ENCODE assay signal across 8 mouse cellular contexts in genomic region chr8:71570291-71570954, GRCm38 (mm10). TPM values are rescaled to one million over a fixed set of nuclear protein-coding genes. Genes with fewer than 3 reads are reported as not detected.
DNase-seq lines count a peak whose midpoint lies in the region; ATAC-seq and TF ChIP-seq lines count a peak whose summit lies in the region.

No protein-coding gene starts in this region.

- H3K27me3 ChIP-seq in forebrain, embryonic 12.5 days: peaks cover 31% of the 10 kb centered on the region
- H3K27me3 ChIP-seq in heart, postnatal 0 days (ENCODE audit: control insufficient read depth, insufficient read depth, low read length): no peaks in the 10 kb centered on the region
- peaks cover 9% of the 10 kb centered on the region for H3K27me3 ChIP-seq in liver, embryonic 14.5 days (ENCODE audit: control insufficient read depth, insufficient read depth, low read length)
- peaks cover 9% of the 10 kb centered on the region for H3K27me3 ChIP-seq in neural tube, embryonic 11.5 days (ENCODE audit: control insufficient read depth, insufficient read depth, low read length)
- peaks cover 3% of the 10 kb centered on the region; the same call in 1 of the 2 replicates for H3K27me3 ChIP-seq in stomach, embryonic 16.5 days (ENCODE audit: control insufficient read depth, insufficient read depth, low read length)

- H3K27ac ChIP-seq in brown adipose tissue, adult 24 weeks (replicated peaks; ENCODE audit: low read depth, low read length): no peak overlapping the region
- peak overlapping the region; percentile 75 for H3K27ac ChIP-seq in forebrain, embryonic 12.5 days
- no peak overlapping the region for H3K27ac ChIP-seq in heart, postnatal 0 days (ENCODE audit: low read depth)
- H3K27ac ChIP-seq in liver, embryonic 14.5 days: no peak overlapping the region
- 0 out of 2 replicates have a peak overlapping the region, but pooled peaks have one; percentile 14 for H3K27ac ChIP-seq in neural tube, embryonic 11.5 days (ENCODE audit: low read depth, low read length)
- peak overlapping the region; percentile 93 for H3K27ac ChIP-seq in stomach, embryonic 16.5 days (ENCODE audit: low read length)

- no peaks in the 10 kb centered on the region for H3K36me3 ChIP-seq in forebrain, embryonic 12.5 days (replicated peaks)
- H3K36me3 ChIP-seq in heart, postnatal 0 days (replicated peaks; ENCODE audit: control insufficient read depth, insufficient read depth, low read length): no peaks in the 10 kb centered on the region
- no peaks in the 10 kb centered on the region for H3K36me3 ChIP-seq in liver, embryonic 14.5 days (replicated peaks; ENCODE audit: control insufficient read depth, insufficient read depth, low read depth)
- H3K36me3 ChIP-seq in neural tube, embryonic 11.5 days (ENCODE audit: control insufficient read depth, insufficient read depth, low read length): no peaks in the 10 kb centered on the region
- H3K36me3 ChIP-seq in stomach, embryonic 16.5 days (ENCODE audit: control insufficient read depth, insufficient read depth, low read length): no peaks in the 10 kb centered on the region

- H3K4me2 ChIP-seq in forebrain, embryonic 12.5 days: peak overlapping the region; percentile 88
- peak overlapping the region; percentile 66 for H3K4me2 ChIP-seq in heart, postnatal 0 days (ENCODE audit: low read depth, low read length)
- H3K4me2 ChIP-seq in liver, embryonic 14.5 days (ENCODE audit: low read depth): peak overlapping the region; percentile 73
- H3K4me2 ChIP-seq in neural tube, embryonic 11.5 days (ENCODE audit: low read depth): peak overlapping the region; percentile 87
- peak overlapping the region; percentile 85 for H3K4me2 ChIP-seq in stomach, embryonic 16.5 days (ENCODE audit: low read depth, low read length)

- H3K9ac ChIP-seq in forebrain, embryonic 12.5 days: peak overlapping the region; percentile 67
- 0 out of 2 replicates have a peak overlapping the region, but pooled peaks have one; percentile 23 for H3K9ac ChIP-seq in heart, postnatal 0 days (replicated peaks; ENCODE audit: low read depth, low read length)
- no peak overlapping the region for H3K9ac ChIP-seq in liver, embryonic 14.5 days (replicated peaks)
- H3K9ac ChIP-seq in neural tube, embryonic 11.5 days (ENCODE audit: low read length): peak overlapping the region; percentile 51
- H3K9ac ChIP-seq in stomach, embryonic 16.5 days (ENCODE audit: low read length): peak overlapping the region; percentile 79

- H3K9me3 ChIP-seq in forebrain, embryonic 12.5 days: no peaks in the 10 kb centered on the region
- H3K9me3 ChIP-seq in heart, postnatal 0 days (replicated peaks; ENCODE audit: control insufficient read depth, low read length): no peaks in the 10 kb centered on the region
- no peaks in the 10 kb centered on the region for H3K9me3 ChIP-seq in liver, embryonic 14.5 days (ENCODE audit: control insufficient read depth, low read length)
- H3K9me3 ChIP-seq in neural tube, embryonic 11.5 days (ENCODE audit: control insufficient read depth, low read length): no peaks in the 10 kb centered on the region
- no peaks in the 10 kb centered on the region for H3K9me3 ChIP-seq in stomach, embryonic 16.5 days (replicated peaks; ENCODE audit: control insufficient read depth, low read length)

- H3K4me1 ChIP-seq in brown adipose tissue, adult 24 weeks (ENCODE audit: control insufficient read depth, insufficient read depth, insufficient read length, low read length): peaks cover 12% of the 10 kb centered on the region
- peaks cover 39% of the 10 kb centered on the region for H3K4me1 ChIP-seq in forebrain, embryonic 12.5 days
- H3K4me1 ChIP-seq in heart, postnatal 0 days (ENCODE audit: control insufficient read depth, insufficient read depth): peaks cover 29% of the 10 kb centered on the region
- H3K4me1 ChIP-seq in liver, embryonic 14.5 days (replicated peaks; ENCODE audit: control insufficient read depth in 2 of 2, insufficient read depth in 2 of 2, low read length in 1 of 2): peaks cover 3 to 7% of the 10 kb centered on the region in 2 experiments
- peaks cover 9% of the 10 kb centered on the region; the same call in 1 of the 2 replicates for H3K4me1 ChIP-seq in neural tube, embryonic 11.5 days (ENCODE audit: control insufficient read depth, insufficient read depth, low read length)
- peaks cover 17% of the 10 kb centered on the region for H3K4me1 ChIP-seq in stomach, embryonic 16.5 days (ENCODE audit: control insufficient read depth, insufficient read depth, low read length)

- peak overlapping the region; percentile 75 for H3K4me3 ChIP-seq in brown adipose tissue, adult 24 weeks (ENCODE audit: insufficient read depth, low read depth, low read length)
- peak overlapping the region; percentile 47 for H3K4me3 ChIP-seq in forebrain, embryonic 12.5 days (replicated peaks)
- peak overlapping the region; percentile 67 for H3K4me3 ChIP-seq in heart, postnatal 0 days (ENCODE audit: low read depth, low read length)
- peak overlapping the region; percentile 40 to 64 for H3K4me3 ChIP-seq in liver, embryonic 14.5 days (ENCODE audit: insufficient read depth in 1 of 2, low read depth in 2 of 2, low read length in 2 of 2)
- peak overlapping the region; percentile 67 for H3K4me3 ChIP-seq in neural tube, embryonic 11.5 days (ENCODE audit: low read depth, low read length)
- peak overlapping the region; percentile 66 for H3K4me3 ChIP-seq in stomach, embryonic 16.5 days (replicated peaks; ENCODE audit: low read length)

- 1% methylated on average over 41 of the region's 41 CpGs for WGBS in forebrain, embryonic 12.5 days
- WGBS in heart, postnatal 0 days: 3% methylated on average over 41 of the region's 41 CpGs
- under 1% methylated on average over 41 of the region's 41 CpGs for WGBS in liver, embryonic 14.5 days (ENCODE audit: insufficient replicate concordance)
- under 1% methylated on average over 41 of the region's 41 CpGs for WGBS in neural tube, embryonic 11.5 days
- WGBS in stomach, embryonic 16.5 days: under 1% methylated on average over 41 of the region's 41 CpGs

- ATAC-seq in forebrain, embryonic 12.5 days (ENCODE audit: low FRiP score): peak; percentile 87
- ATAC-seq in heart, postnatal 0 days (ENCODE audit: insufficient read depth, low read depth): peak; percentile 32
- ATAC-seq in liver, embryonic 14.5 days (ENCODE audit: insufficient read depth): peak; percentile 76
- peak; percentile 84 for ATAC-seq in neural tube, embryonic 11.5 days (ENCODE audit: insufficient read depth, low FRiP score, low TSS enrichment)
- peak; percentile 89 for ATAC-seq in stomach, embryonic 16.5 days (ENCODE audit: insufficient read depth, low FRiP score)

- peak; percentile 95 for DNase-seq in CD4-positive, CD25-positive, alpha-beta regulatory T cell, adult 2 months (ENCODE audit: low read depth, low spot score)
- peak; percentile 69 for DNase-seq in heart, postnatal 0 days (ENCODE audit: low spot score)
- peak; percentile 99 for DNase-seq in kidney, postnatal 36 days
- DNase-seq in liver, embryonic 14.5 days (ENCODE audit: low read depth in 3 of 3, low spot score in 3 of 3): peak; percentile 60 to 70 (median 65)
- DNase-seq in neural tube, embryonic 11.5 days (ENCODE audit: low spot score): peak; percentile 85

- TF ChIP-seq EP300 in heart, postnatal 0 days (IDR thresholded peaks at IDR 0.05; ENCODE audit: low read depth): no peak
- no peak for TF ChIP-seq EP300 in liver, embryonic 14.5 days (IDR thresholded peaks at IDR 0.05; ENCODE audit: low read depth)

- TF ChIP-seq CTCF in heart, postnatal 0 days (IDR thresholded peaks at IDR 0.05; ENCODE audit: low read depth): no peak
- no peak for TF ChIP-seq CTCF in liver, embryonic 14.5 days (IDR thresholded peaks at IDR 0.05; ENCODE audit: low read depth)

RNA-seq across cellular contexts. Expression of gene Slc27a1, which starts 1.7 kb away (rescaled TPM):
- 71.7 and 118 TPM in 2 replicates for polyA plus RNA-seq in brown adipose tissue, adult 24 weeks (2012; ENCODE audit: insufficient read depth, insufficient read length, missing spikeins)
- polyA plus RNA-seq in forebrain, embryonic 12.5 days (2016; fragmentation: Nextera tagmentation; extraction: Ambion mirVana): 44.6 and 45.2 TPM in 2 replicates
- total RNA-seq in heart, postnatal 0 days (2014; rRNA removed; ENCODE audit: low replicate concordance): 68.4 and 178 TPM in 2 replicates
- polyA plus RNA-seq in heart, postnatal 0 days (2015; fragmentation: Nextera tagmentation; extraction: Ambion mirVana): 62.1 and 68.5 TPM in 2 replicates
- polyA plus RNA-seq in liver, embryonic 14.5 days (2012; rRNA removed): 1.9 and 2.4 TPM in 2 replicates
- 0.28 and 0.71 TPM in 2 replicates for polyA plus RNA-seq in liver, embryonic 14.5 days (2014; fragmentation: Nextera tagmentation; extraction: Ambion mirVana)
- 10.5 and 12.7 TPM in 2 replicates for polyA plus RNA-seq in neural tube, embryonic 11.5 days (2014; fragmentation: Nextera tagmentation; extraction: Ambion mirVana)
- 35.2 and 41.4 TPM in 2 replicates for polyA plus RNA-seq in stomach, embryonic 16.5 days (2015; fragmentation: Nextera tagmentation; extraction: Ambion mirVana)

RNA-seq across cellular contexts. Expression of gene Nxnl1, which starts 4.0 kb away (rescaled TPM):
- 0.50 and 1.5 TPM in 2 replicates for polyA plus RNA-seq in brown adipose tissue, adult 24 weeks (2012; ENCODE audit: insufficient read depth, insufficient read length, missing spikeins)
- polyA plus RNA-seq in forebrain, embryonic 12.5 days (2016; fragmentation: Nextera tagmentation; extraction: Ambion mirVana): not detected in 2 replicates
- total RNA-seq in heart, postnatal 0 days (2014; rRNA removed; ENCODE audit: low replicate concordance): 0.50 TPM in 1 of 2 replicates, not detected in the other
- polyA plus RNA-seq in heart, postnatal 0 days (2015; fragmentation: Nextera tagmentation; extraction: Ambion mirVana): 0.12 TPM in 2 replicates
- polyA plus RNA-seq in liver, embryonic 14.5 days (2012; rRNA removed): not detected in 2 replicates
- 0.06 TPM in 2 replicates for polyA plus RNA-seq in liver, embryonic 14.5 days (2014; fragmentation: Nextera tagmentation; extraction: Ambion mirVana)
- not detected in 2 replicates for polyA plus RNA-seq in neural tube, embryonic 11.5 days (2014; fragmentation: Nextera tagmentation; extraction: Ambion mirVana)
- 0.08 TPM in 1 of 2 replicates, not detected in the other for polyA plus RNA-seq in stomach, embryonic 16.5 days (2015; fragmentation: Nextera tagmentation; extraction: Ambion mirVana)

RNA-seq across cellular contexts. Expression of gene Tmem221, which starts 11.8 kb away (rescaled TPM):
- polyA plus RNA-seq in brown adipose tissue, adult 24 weeks (2012; ENCODE audit: insufficient read depth, insufficient read length, missing spikeins): not detected in 2 replicates
- polyA plus RNA-seq in forebrain, embryonic 12.5 days (2016; fragmentation: Nextera tagmentation; extraction: Ambion mirVana): 0.19 TPM in 1 of 2 replicates, not detected in the other
- total RNA-seq in heart, postnatal 0 days (2014; rRNA removed; ENCODE audit: low replicate concordance): 0.08 TPM in 1 of 2 replicates, not detected in the other
- 0.23 and 0.37 TPM in 2 replicates for polyA plus RNA-seq in heart, postnatal 0 days (2015; fragmentation: Nextera tagmentation; extraction: Ambion mirVana)
- 0.13 and 0.25 TPM in 2 replicates for polyA plus RNA-seq in liver, embryonic 14.5 days (2012; rRNA removed)
- polyA plus RNA-seq in liver, embryonic 14.5 days (2014; fragmentation: Nextera tagmentation; extraction: Ambion mirVana): 0.37 and 0.39 TPM in 2 replicates
- 0.24 TPM in 1 of 2 replicates, not detected in the other for polyA plus RNA-seq in neural tube, embryonic 11.5 days (2014; fragmentation: Nextera tagmentation; extraction: Ambion mirVana)
- 2.9 and 3.2 TPM in 2 replicates for polyA plus RNA-seq in stomach, embryonic 16.5 days (2015; fragmentation: Nextera tagmentation; extraction: Ambion mirVana)

RNA-seq across cellular contexts. Expression of gene Pgls, which starts 21.6 kb away (rescaled TPM):
- polyA plus RNA-seq in brown adipose tissue, adult 24 weeks (2012; ENCODE audit: insufficient read depth, insufficient read length, missing spikeins): 181 and 189 TPM in 2 replicates
- polyA plus RNA-seq in forebrain, embryonic 12.5 days (2016; fragmentation: Nextera tagmentation; extraction: Ambion mirVana): 199 and 208 TPM in 2 replicates
- 333 and 425 TPM in 2 replicates for total RNA-seq in heart, postnatal 0 days (2014; rRNA removed; ENCODE audit: low replicate concordance)
- 210 and 212 TPM in 2 replicates for polyA plus RNA-seq in heart, postnatal 0 days (2015; fragmentation: Nextera tagmentation; extraction: Ambion mirVana)
- polyA plus RNA-seq in liver, embryonic 14.5 days (2012; rRNA removed): 45.6 and 58.5 TPM in 2 replicates
- 104 and 105 TPM in 2 replicates for polyA plus RNA-seq in liver, embryonic 14.5 days (2014; fragmentation: Nextera tagmentation; extraction: Ambion mirVana)
- 212 and 216 TPM in 2 replicates for polyA plus RNA-seq in neural tube, embryonic 11.5 days (2014; fragmentation: Nextera tagmentation; extraction: Ambion mirVana)
- 200 and 206 TPM in 2 replicates for polyA plus RNA-seq in stomach, embryonic 16.5 days (2015; fragmentation: Nextera tagmentation; extraction: Ambion mirVana)

RNA-seq across cellular contexts. Expression of gene Fam129c, which starts 27.0 kb away (rescaled TPM):
- polyA plus RNA-seq in brown adipose tissue, adult 24 weeks (2012; ENCODE audit: insufficient read depth, insufficient read length, missing spikeins): 1.5 TPM in 1 of 2 replicates, not detected in the other
- polyA plus RNA-seq in forebrain, embryonic 12.5 days (2016; fragmentation: Nextera tagmentation; extraction: Ambion mirVana): 4.3 and 5.6 TPM in 2 replicates
- 0.04 and 12.6 TPM in 2 replicates for total RNA-seq in heart, postnatal 0 days (2014; rRNA removed; ENCODE audit: low replicate concordance)
- polyA plus RNA-seq in heart, postnatal 0 days (2015; fragmentation: Nextera tagmentation; extraction: Ambion mirVana): 0.59 and 1.6 TPM in 2 replicates
- 1.1 TPM in 2 replicates for polyA plus RNA-seq in liver, embryonic 14.5 days (2012; rRNA removed)
- polyA plus RNA-seq in liver, embryonic 14.5 days (2014; fragmentation: Nextera tagmentation; extraction: Ambion mirVana): 0.56 and 0.99 TPM in 2 replicates
- 3.6 and 4.2 TPM in 2 replicates for polyA plus RNA-seq in neural tube, embryonic 11.5 days (2014; fragmentation: Nextera tagmentation; extraction: Ambion mirVana)
- polyA plus RNA-seq in stomach, embryonic 16.5 days (2015; fragmentation: Nextera tagmentation; extraction: Ambion mirVana): 3.2 and 4.0 TPM in 2 replicates

Comparison
In these comparisons a context has a peak if more than half of its experiments do, and no peak if none do; other contexts are left out.
1. H3K27ac ChIP-seq: peak in forebrain, embryonic 12.5 days (single experiment), neural tube, embryonic 11.5 days (single experiment) and stomach, embryonic 16.5 days (single experiment); none in brown adipose tissue, adult 24 weeks (single experiment), heart, postnatal 0 days (single experiment) and liver, embryonic 14.5 days (single experiment).
2. ATAC-seq: peak in every context shown above with its lines; median percentile 89 in stomach, embryonic 16.5 days; 87 in forebrain, embryonic 12.5 days; 84 in neural tube, embryonic 11.5 days; 76 in liver, embryonic 14.5 days; 32 in heart, postnatal 0 days.
3. Peak in every context shown above with its lines, with median percentiles within 50 percentile points of each other: DNase-seq, H3K4me3 ChIP-seq and H3K4me2 ChIP-seq.